Comparison of ENCODE assay signal across 15 mouse cellular contexts in the genomic region with DNA sequence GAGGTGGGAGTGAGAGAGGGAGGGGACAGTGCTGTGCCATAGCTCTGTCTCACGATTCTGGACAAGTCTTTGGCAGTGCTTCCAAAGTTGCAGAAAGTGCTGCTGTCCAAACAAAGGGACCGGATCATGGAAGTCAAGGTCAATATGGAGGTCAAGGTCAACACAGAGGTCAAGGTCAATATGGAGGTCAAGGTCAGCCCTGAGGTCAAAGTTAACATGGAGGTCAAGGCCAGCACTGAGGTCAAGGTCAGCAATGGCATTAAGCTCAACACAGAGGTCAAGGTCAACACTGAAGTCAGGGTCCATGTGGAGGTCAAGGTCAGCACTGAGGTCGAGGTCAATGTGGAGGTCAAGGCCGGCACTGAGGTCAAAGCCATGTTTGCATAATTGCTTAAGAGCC. TPM values are rescaled to one million over a fixed set of nuclear protein-coding genes. Genes with fewer than 3 reads are reported as not detected.
A peak's percentile ranks its signal among the peaks of the same experiment; 100 is the strongest.
DNase-seq lines count a peak whose midpoint lies in the region; ATAC-seq and TF ChIP-seq lines count a peak whose summit lies in the region.
"Had no signal": no experiment of that assay in that cellular context is flagged by ENCODE, and none has a peak within 500 bp of the region (broad histone marks: within the 10 kb centered on the region; RNA-seq: fewer than 3 reads in every experiment).

No protein-coding gene starts in this region.

- no peak overlapping the region for H3K4me3 ChIP-seq in forebrain, postnatal 0 days (ENCODE audit: low read depth, low read length)
- H3K4me3 ChIP-seq in forebrain, embryonic 10.5 days = no peak overlapping the region
- no peak overlapping the region for H3K4me3 ChIP-seq in intestine, embryonic 14.5 days (ENCODE audit: low read depth, low read length)
- H3K4me3 ChIP-seq in intestine, postnatal 0 days (ENCODE audit: low read depth, low read length) = no peak overlapping the region
- no peak overlapping the region for H3K4me3 ChIP-seq in lung, postnatal 0 days (ENCODE audit: low read depth, low read length)

- no peaks in the 10 kb centered on the region for H3K27me3 ChIP-seq in forebrain, postnatal 0 days (ENCODE audit: insufficient read depth, low read length)
- no peaks in the 10 kb centered on the region for H3K27me3 ChIP-seq in forebrain, embryonic 10.5 days (ENCODE audit: poor library complexity, severe bottlenecking)
- H3K27me3 ChIP-seq in intestine, embryonic 14.5 days (replicated peaks; ENCODE audit: control insufficient read depth, insufficient read depth, low read length) = no peaks in the 10 kb centered on the region
- no peaks in the 10 kb centered on the region for H3K27me3 ChIP-seq in intestine, postnatal 0 days (replicated peaks; ENCODE audit: control insufficient read depth, insufficient read depth, low read length)
- H3K27me3 ChIP-seq in lung, postnatal 0 days (replicated peaks; ENCODE audit: insufficient read depth, low read length) = no peaks in the 10 kb centered on the region

- peak; percentile 64 for DNase-seq in forebrain, postnatal 0 days
- no peak for DNase-seq in forebrain, embryonic 10.5 days (ENCODE audit: extremely low spot score, low spot score)
- DNase-seq in intestine, embryonic 14.5 days (ENCODE audit: low spot score) = peak; percentile 65
- no peak for DNase-seq in lung, postnatal 0 days (ENCODE audit: low spot score)
- no peak for DNase-seq in lung, postnatal 14 days
- peak; percentile 60 for DNase-seq in mesoderm, embryonic 11.5 days (ENCODE audit: low read depth, low spot score)
- DNase-seq in spleen, adult 18-20 months = no peak
- DNase-seq: adrenal gland, postnatal 14 days; cerebellum, adult 11 months; embryo, embryonic 11 days; gastrocnemius, postnatal 36 days; kidney, adult 8-10 months; layer of hippocampus, adult 9-11 months had no signal

- no peak for TF ChIP-seq EP300 in lung, postnatal 0 days (IDR thresholded peaks at IDR 0.05)

- H3K4me1 ChIP-seq in forebrain, postnatal 0 days (ENCODE audit: insufficient read depth) = no peaks in the 10 kb centered on the region
- peaks cover 44% of the 10 kb centered on the region for H3K4me1 ChIP-seq in forebrain, embryonic 10.5 days
- peaks cover 45% of the 10 kb centered on the region for H3K4me1 ChIP-seq in intestine, embryonic 14.5 days (replicated peaks; ENCODE audit: control insufficient read depth, insufficient read depth, low read length)
- peaks cover 20% of the 10 kb centered on the region; the same call in 1 of the 2 replicates for H3K4me1 ChIP-seq in intestine, postnatal 0 days (replicated peaks; ENCODE audit: control insufficient read depth, insufficient read depth, low read length)
- H3K4me1 ChIP-seq in lung, postnatal 0 days (ENCODE audit: insufficient read depth, low read depth, low read length) = peaks cover 34% of the 10 kb centered on the region

- TF ChIP-seq CTCF in forebrain, postnatal 0 days (IDR thresholded peaks at IDR 0.05; ENCODE audit: low read depth) = no peak
- no peak for TF ChIP-seq CTCF in intestine, postnatal 0 days (IDR thresholded peaks at IDR 0.05; ENCODE audit: low read depth)
- TF ChIP-seq CTCF in lung, postnatal 0 days (IDR thresholded peaks at IDR 0.05) = no peak

- no peak overlapping the region for H3K27ac ChIP-seq in forebrain, postnatal 0 days (ENCODE audit: low read depth, low read length)
- no peak overlapping the region for H3K27ac ChIP-seq in forebrain, embryonic 10.5 days
- no peak overlapping the region for H3K27ac ChIP-seq in intestine, embryonic 14.5 days (ENCODE audit: low read depth)
- no peak overlapping the region for H3K27ac ChIP-seq in intestine, postnatal 0 days (ENCODE audit: low read depth, low read length)
- H3K27ac ChIP-seq in lung, postnatal 0 days (ENCODE audit: low read length) = peak overlapping the region; percentile 82

- H3K9ac ChIP-seq in forebrain, postnatal 0 days = no peak overlapping the region
- H3K9ac ChIP-seq in intestine, embryonic 14.5 days (ENCODE audit: low read length) = no peak overlapping the region
- H3K9ac ChIP-seq in intestine, postnatal 0 days (ENCODE audit: low read depth, low read length) = no peak overlapping the region
- no peak overlapping the region for H3K9ac ChIP-seq in lung, postnatal 0 days (replicated peaks; ENCODE audit: low read depth)

- H3K4me2 ChIP-seq in forebrain, postnatal 0 days (ENCODE audit: low read depth) = no peak overlapping the region
- no peak overlapping the region for H3K4me2 ChIP-seq in intestine, embryonic 14.5 days (ENCODE audit: low read length)
- H3K4me2 ChIP-seq in intestine, postnatal 0 days (replicated peaks; ENCODE audit: low read depth) = no peak overlapping the region
- no peak overlapping the region for H3K4me2 ChIP-seq in lung, postnatal 0 days (replicated peaks; ENCODE audit: low read depth, low read length)

- ATAC-seq in forebrain, postnatal 0 days = no peak
- no peak for ATAC-seq in intestine, embryonic 14.5 days (replicated peaks; ENCODE audit: low FRiP score, low TSS enrichment, low read depth)
- no peak for ATAC-seq in intestine, postnatal 0 days
- ATAC-seq in lung, postnatal 0 days = no peak
- ATAC-seq: midbrain, embryonic 16.5 days had no signal

- 0 out of 2 replicates have a peak, but pooled peaks cover 6% of the 10 kb centered on the region for H3K36me3 ChIP-seq in forebrain, postnatal 0 days (ENCODE audit: insufficient read depth)
- H3K36me3 ChIP-seq in forebrain, embryonic 10.5 days (replicated peaks) = peaks cover 24% of the 10 kb centered on the region
- peaks cover 23% of the 10 kb centered on the region; the same call in 1 of the 2 replicates for H3K36me3 ChIP-seq in intestine, embryonic 14.5 days (ENCODE audit: control insufficient read depth, insufficient read depth, low read length)
- H3K36me3 ChIP-seq in intestine, postnatal 0 days (ENCODE audit: control insufficient read depth, insufficient read depth) = no peaks in the 10 kb centered on the region; the same call in 1 of the 2 replicates
- H3K36me3 ChIP-seq in lung, postnatal 0 days (ENCODE audit: insufficient read depth, low read length) = no peaks in the 10 kb centered on the region

- no peaks in the 10 kb centered on the region for H3K9me3 ChIP-seq in forebrain, postnatal 0 days (ENCODE audit: low read length)
- no peaks in the 10 kb centered on the region for H3K9me3 ChIP-seq in forebrain, embryonic 10.5 days
- H3K9me3 ChIP-seq in intestine, embryonic 14.5 days (ENCODE audit: control insufficient read depth, low read length) = no peaks in the 10 kb centered on the region
- no peaks in the 10 kb centered on the region for H3K9me3 ChIP-seq in intestine, postnatal 0 days (ENCODE audit: control insufficient read depth)
- H3K9me3 ChIP-seq in lung, postnatal 0 days (ENCODE audit: low read length) = no peaks in the 10 kb centered on the region

- WGBS in forebrain, postnatal 0 days = 90% methylated on average over 4 of the region's 4 CpGs
- WGBS in forebrain, embryonic 10.5 days = 93% methylated on average over 4 of the region's 4 CpGs
- WGBS in intestine, embryonic 14.5 days = 81% methylated on average over 4 of the region's 4 CpGs
- 93% methylated on average over 4 of the region's 4 CpGs for WGBS in intestine, postnatal 0 days
- 68% methylated on average over 4 of the region's 4 CpGs for WGBS in lung, postnatal 0 days

RNA-seq across cellular contexts. Expression of a gene that starts 16.6 kb away (rescaled TPM):
- total RNA-seq in forebrain, postnatal 0 days (2014; rRNA removed) = 73.6 and 76.3 TPM in 2 replicates
- polyA plus RNA-seq in forebrain, postnatal 0 days (2015; fragmentation: Nextera tagmentation; extraction: Ambion mirVana) = 52.2 and 67.5 TPM in 2 replicates
- polyA plus RNA-seq in forebrain, embryonic 10.5 days (2016; fragmentation: Nextera tagmentation; extraction: Ambion mirVana) = 71.5 and 71.8 TPM in 2 replicates
- 89.9 and 94.5 TPM in 2 replicates for polyA plus RNA-seq in intestine, embryonic 14.5 days (2014; fragmentation: Nextera tagmentation; extraction: Ambion mirVana)
- polyA plus RNA-seq in intestine, postnatal 0 days (2015; fragmentation: Nextera tagmentation; extraction: Ambion mirVana) = 31.8 and 34.0 TPM in 2 replicates
- 135 and 149 TPM in 2 replicates for polyA plus RNA-seq in lung, postnatal 0 days (2015; fragmentation: Nextera tagmentation; extraction: Ambion mirVana)

Comparison
In these comparisons a context has a peak if more than half of its experiments do, and no peak if none do; other contexts are left out.
1. DNase-seq: peak in forebrain, postnatal 0 days (single experiment), intestine, embryonic 14.5 days (single experiment) and mesoderm, embryonic 11.5 days (single experiment); none in forebrain, embryonic 10.5 days (single experiment), lung, postnatal 0 days (single experiment), lung, postnatal 14 days (single experiment) and spleen, adult 18-20 months (0 of 2).